Mouse (Mus musculus) frontal cortex, postnatal 36 days (tissue): ENCODE data around the gene Cacnb4.
A peak's percentile ranks its signal among the peaks of the same experiment; 100 is the strongest.

Experiments
- DNase-seq, 2 experiments: peaks; one replicate each; pipeline ENCODE4 v3.0.0; 2022; ENCODE audit warnings: low spot score in 2 of 2

Cacnb4 gene

DNA sequence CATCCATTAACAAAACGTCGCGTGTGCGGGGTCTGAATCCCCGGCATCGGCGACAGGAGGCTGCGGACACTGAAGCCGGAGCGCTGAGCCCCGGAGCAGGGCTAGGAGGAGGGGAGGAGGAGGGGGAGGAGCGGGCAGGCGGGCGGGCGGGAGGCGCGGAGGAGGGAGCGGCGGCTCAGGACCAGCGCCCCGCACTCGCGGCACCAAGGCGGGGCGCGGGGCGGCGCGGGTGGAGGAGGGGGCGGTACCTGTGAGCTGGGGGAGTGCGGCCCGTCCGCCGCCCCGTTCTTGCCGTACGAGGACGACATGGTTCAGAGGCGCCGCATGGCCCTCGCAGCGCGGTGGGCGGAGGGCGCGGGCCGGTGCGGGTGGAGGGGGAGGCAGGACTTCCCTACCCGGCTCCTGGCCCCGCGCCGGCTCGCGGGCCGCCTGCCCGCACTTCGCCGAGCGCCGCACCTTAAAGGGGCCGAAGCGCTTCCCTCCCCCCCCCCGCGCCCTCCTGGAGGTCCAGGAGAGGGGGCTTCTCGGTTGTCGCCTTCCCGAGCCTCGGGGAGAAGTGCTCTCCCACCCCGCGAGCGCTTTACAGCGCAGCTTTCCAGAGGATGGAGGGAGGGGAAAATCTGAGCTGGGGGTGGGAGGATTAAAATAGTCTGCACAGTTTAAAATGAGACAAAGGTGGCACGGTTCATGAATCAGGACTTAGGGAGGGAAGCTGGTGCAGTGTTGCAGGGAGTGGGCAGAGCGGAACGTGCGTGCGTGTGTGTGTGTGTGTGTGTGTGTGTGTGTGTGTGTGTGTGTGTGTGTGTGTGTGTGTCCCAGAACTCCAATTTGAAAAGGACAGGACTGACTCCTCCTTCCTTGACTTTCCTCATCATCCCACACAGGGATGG, at the start of gene Cacnb4:
Cacnb4 (minus strand) TSS at position 809 of the 890 bp plus-strand sequence.
- peak; percentile 47 to 69 for DNase-seq

DNA sequence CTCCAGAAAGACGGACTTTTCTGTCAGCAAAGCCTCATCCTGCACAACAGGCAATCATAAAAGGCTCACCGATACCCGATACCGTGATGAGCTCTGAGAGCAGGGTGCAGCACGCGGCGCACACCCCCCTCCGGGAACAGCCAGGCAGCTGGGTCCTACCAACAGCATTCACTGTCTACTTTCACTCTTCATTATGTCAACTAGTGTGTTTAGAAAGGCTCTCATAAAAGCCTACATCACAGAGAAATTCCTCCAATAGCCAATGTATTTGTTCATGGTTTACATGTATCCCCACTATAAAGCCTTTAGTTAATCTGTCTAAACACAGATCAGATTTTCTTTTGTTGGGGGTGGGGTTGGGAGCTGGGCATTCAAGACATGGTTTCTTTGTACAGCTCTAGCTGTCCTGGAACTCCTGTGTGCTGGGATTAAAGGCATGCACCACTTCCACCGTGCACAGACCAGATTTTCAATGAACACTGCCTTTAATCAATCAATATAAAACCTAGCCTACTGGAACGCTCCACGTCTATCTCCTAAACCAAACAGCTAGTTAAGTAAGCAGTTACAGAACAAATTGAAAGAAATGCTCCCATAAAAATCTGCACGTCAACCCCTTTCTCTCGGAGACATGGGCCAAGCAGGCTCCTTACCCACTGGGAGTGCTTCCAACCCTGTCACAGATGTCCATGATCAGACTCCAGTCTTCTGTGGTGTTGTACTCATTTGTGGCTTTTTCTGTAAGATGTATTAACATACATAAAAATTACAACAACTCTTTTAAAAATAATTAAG, 43.8 kb upstream of the Cacnb4 start:
- DNase-seq = no peak

DNA sequence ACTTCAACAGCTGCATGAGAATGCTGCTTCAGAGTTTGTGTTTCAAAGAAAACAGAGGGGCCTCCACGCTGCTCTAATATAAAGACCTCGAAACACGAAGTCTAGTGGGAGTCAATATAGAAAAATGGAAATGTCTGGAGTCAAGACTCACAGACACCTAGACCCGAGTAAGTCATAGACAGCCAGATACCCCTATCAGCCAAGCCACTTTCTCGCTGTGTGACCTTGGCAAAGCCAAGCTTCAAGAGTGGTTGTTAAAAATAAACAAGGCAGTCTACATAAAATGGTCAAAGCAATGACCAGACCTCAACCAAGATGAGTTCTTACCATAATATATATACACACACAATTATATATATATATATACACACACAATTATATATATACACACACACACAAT, 40.4 kb upstream of the Cacnb4 start:
- no peak for DNase-seq

DNA sequence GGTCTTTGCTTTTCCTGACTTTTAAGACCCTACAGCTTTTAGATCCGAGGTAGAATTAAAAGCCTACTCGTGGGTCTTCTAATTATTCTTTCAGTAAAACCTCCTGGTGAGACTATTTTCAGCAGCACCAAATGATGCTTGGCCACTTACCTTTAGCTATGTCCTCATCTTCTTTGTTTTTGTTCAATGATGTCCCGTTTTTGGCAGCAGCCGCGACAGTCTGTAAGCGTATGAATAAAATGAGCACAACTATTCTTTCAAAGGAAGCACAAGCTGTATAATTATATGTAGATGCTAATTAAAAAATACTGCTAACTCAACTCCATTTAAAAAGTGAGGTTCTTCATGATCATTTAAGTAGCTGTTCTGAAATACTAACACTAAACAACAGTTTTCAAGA, 38.9 kb upstream of the Cacnb4 start:
- DNase-seq = no peak

DNA sequence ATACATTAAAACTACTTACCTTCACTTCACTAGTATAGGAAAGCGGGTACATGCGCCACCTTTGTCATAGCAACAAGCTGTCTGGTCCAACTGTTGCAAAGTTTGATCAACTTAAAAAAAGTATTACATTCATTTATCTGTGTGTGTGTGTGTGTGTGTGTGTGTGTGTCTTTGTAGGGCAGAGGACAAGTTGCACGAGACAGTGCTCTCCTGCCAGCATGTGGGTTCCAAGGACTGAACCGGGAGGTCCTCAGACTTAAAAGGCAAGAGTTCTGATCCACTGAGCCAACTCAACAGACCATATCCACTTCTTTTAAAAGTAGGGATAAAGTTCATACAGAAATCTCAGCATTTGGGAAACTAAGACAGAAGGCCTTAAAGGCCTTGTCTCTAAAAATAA, 37.5 kb upstream of the Cacnb4 start:
- DNase-seq = no peak

DNA sequence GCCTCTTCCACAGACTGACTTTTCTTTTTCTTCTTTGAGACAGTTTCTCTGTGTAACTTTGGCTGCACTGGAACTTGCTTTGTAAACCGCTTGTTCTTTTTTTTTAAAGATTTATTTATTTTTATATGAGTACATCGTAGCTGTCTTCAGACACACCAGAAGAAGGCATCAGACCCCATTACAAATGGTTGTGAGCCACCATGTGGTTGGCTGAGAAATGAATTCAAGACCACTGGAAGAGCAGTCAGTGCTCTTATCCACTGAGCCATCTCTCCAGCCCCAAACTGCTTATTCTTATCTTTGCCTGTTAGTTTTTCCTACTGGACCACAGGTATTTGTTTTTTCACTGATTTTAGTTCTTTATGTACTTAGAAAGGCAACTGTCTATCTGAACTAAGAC, 34.2 kb upstream of the Cacnb4 start:
- DNase-seq = no peak

DNA sequence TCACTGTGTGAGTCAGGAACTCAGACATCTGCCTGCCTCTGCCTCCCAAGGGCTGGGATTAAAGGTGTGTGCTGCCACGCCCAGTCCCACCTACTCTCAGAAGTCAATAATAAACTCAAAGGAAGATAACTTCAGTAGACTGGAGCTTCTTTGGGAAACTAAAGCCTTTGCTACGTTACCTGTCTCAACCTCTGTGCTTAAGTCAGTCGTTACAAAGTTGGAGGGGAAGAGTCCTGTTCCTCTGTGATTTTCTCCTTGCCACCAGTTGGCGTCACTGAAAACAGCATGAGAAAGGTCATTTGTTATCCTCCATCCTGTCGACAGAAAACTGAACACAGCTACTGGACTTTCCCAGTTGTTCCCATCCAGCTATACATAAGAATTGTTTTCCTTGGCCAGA, 32.8 kb upstream of the Cacnb4 start:
- DNase-seq = no peak

DNA sequence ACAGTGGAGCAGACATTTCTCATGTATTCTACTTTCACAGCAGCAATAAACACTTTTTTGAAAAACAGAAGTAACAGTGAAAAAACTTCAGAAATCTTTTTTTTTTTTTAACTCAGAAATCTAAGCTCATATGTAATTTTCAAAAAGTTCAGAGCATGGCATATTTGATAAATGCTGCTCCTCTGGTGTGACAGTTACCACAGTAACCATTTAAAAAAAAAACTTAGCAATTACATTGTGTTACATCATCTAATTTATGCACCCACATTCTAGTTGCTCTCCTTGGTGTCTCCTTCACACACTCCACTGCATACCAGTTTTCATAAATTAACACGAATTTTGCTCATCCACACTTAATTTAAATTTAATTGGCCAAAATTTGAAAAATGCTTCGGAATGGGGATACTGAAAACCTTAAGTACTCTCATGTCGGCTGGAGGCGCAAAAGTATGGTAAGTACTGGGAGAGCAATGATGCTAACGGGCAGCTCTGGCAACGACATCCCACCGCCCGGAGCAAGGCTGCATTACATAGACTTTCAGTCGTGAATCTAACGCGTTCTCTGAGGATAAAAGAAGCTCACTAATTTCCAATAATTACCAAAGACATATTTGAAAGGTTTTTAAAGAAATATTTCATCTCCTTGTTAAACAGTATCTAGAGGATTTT, 24.9 kb upstream of the Cacnb4 start:
- DNase-seq = no peak

DNA sequence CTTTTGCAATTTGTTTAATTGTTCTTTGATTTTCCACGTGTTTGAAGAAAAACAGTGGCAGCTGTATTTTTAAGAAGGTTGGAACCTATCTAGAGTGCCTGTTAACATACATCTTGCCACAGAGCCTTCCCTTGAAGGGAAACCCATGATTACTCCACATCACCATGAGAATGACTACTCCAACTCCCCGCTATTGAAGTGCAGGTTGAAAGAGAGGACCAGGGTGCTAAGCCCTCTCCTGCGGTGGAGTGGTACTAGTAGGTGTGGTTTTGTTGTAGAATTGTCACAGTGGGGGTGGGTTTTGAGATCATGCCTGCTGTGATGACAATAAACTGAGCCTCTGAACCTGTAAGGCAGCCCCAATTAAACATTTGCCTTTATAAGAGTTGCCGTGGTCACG, 23.7 kb upstream of the Cacnb4 start:
- DNase-seq = no peak

DNA sequence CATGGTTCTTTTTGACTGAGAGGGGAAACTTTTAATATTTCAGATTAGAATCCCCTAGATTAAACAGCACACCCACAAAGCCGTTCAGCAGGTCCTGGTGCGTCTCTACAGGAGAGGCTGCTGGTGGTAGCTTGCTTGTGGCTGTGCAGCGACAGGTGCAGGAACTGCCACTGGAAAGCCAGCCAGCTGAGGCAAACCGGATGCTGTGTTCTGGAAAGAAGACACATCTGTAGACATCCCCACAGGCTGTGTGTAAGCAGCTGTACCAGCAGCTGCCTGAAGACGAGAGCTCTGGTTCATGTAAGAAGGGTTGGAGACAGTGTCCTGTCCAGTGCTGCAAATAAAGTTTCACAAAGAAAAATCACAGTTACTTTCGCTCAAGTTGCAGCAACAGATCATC, 18.0 kb upstream of the Cacnb4 start:
- DNase-seq = no peak

DNA sequence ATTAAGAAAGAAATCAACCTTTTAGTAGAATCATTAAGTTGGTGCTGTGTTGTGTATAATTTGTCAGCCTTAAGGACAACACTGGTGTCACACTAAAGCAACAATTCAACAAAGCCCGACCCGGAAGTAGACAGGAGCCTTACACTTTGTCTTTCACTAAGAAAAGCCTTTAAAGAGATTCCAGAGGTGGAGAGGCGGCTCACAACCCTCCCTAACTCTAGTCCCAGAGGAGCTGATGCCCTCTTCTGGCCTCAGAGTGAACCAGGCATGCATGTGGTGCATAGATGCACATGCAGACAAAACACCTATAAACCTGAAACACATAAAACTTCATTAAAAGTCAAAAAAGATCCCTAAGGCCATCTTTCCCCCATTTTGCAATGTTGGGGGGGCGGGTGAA, 15.1 kb upstream of the Cacnb4 start:
- no peak for DNase-seq

DNA sequence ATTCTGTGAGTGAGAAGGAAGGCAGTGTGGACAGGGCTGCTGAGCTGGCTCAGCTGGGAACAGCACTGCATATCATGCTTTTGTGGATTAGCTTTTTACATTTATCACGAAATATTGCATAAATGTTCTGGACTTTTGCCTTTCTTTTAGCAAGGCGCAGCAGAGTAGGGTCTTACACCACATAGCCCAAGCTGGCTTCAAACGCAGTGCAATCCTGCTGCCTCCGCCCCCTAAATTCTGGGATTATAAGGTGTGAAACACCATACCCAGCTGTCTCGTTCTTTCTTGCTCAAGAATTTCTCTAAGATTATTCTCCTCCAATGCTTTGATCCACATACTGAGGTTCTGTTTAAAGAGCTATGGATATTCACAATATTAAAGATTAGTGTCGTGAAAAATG, 10.0 kb upstream of the Cacnb4 start:
- no peak for DNase-seq

DNA sequence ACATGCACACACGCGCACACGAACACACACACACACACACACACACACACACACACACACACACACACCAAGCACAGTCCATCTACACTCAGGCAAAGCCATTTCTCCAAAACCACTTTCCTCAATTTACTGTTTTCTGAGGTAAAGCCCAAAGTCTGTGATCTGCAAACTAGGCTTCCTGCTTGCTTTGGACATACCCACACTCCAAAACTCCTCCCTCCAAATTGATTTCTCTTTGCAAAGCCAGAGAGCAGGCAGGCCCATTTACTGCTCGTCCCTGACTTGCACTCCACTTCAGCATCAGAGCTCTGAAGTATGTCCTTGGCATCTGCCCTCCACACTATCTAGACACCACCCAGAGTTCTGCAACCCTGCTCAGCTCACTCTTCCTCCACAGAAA, 958 bp upstream of the Cacnb4 start:
- no peak for DNase-seq

DNA sequence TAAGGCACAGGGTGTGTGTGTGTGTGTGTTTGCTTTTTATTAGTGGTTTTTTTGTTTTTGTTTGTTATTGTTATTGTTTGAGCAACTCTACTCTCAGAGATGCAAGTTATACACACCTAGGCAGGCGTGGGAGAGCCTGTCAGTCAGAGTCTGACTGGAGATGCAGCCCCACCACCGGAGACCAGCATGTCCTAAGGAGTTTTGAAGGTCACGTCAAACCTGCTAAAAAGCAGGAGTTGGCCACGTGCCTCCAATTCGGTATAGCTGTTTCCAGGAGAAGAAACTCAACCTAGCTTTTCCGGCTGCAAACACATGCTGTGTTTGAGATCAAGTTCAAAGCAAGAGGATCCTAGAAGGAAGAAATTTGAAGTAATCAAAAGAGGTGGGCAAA, 277 bp upstream of the Cacnb4 start:
- peak in 1 of 2 experiments; percentile 37 for DNase-seq

DNA sequence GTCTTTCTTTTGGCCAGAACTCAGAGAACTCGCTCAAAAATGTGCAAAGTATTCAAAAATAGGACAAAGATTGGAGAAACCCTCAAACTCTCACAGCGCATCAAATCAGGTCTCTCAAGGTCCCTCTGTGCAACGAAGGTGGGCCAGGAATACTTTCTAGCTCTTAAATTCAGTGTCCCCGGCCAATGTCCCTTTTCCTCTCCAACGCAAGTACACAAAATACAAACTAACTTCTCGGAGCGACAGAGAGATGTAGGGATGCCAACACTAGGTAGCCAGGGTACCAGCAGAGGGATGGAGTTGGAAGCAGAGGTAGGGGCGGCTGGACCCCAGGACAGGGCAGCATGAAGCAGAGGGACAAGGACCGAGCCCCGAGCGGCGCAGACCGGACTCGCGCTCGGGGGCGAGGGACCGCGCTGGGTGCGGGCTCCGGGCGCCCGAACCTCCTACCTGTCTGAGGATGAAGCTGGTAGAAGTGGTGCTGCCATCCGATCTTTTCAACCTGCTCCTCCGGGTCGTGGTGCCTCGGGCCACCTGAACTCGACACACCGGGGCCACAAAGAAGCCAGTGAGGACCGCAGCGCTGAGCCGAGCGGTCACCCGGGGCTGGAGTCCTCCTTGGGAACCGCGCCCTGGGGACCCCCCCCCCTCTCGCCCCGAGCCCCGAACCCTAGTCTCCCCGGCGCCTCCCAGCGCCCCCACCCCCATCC, 1.2 kb downstream of the Cacnb4 start:
- DNase-seq = no peak

DNA sequence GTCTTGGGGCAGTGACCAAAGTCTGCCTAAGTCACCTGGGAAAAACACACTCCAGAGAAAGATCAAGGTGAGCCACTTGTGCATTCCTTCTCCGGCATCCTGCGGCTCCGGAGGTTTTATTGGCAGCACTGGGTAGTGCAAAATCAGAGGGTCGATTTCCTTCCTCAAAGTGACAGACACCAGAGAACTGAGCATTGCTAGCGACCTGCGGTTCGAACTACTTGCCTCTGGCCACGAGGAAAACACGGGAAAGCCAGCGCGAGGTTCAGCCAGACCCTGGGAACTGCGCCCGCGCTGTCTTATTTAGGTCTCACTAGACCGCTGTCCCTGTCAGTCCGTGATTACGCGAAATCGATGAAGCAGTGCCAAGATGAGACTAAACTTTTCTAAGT, 1.7 kb downstream of the Cacnb4 start:
- DNase-seq = peak; percentile 39 to 43

DNA sequence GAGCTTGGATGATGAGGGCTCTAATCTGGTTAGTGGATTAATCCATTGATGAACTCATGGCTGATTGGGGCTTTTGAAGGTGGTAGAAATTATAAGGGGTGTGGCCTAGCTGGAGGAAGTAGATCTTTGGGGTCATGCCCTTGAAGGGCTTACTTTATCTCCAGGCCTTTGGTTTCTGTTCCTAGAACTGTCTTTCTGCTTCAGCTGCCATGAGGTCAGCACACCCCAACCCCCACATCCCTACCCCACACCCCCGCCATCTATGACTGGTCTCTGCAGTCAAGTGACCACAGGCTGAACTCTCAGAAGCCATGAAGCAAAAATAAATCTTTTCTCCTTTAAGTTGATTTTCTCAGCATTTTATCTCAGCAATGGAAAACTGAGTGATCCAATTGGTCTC, 3.5 kb downstream of the Cacnb4 start:
- no peak for DNase-seq

DNA sequence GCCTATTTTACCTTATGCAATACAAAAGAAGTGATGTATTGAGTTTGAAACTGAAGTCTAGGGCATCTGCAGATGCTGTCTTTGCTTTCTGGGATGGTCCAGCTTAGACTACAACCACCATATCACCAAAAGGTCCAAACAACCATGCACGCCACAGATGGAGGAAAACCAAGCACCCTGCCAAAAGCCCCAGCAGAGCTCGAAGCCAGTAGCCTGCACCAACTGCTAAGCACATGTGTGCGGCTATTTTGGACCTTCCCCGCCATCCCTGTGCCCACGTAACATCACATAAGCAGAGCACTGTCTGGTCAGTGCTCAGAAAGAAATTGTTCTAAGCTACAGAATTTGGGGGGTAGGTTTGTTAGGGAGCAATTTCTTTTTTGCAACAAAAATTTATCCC, 5.9 kb downstream of the Cacnb4 start:
- peak in 1 of 2 experiments; percentile 79 for DNase-seq

DNA sequence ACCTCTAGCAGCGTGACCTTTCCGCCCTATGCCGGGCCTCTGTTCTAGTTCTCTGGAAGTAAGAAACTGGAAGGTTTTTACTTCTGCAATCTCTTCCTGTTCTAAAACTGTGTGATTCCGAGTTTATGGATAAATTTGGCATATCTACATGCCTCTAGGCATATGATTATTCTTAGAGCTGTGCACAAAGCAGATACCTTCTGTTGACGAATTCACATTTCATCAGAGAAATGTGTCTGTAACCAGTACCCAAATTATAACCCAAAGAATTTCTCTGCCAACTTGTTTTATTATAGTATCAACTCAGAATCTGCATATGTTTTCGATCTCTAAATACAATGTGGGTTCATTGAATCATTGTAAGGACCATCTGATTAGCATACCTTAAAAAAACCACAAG, 8.2 kb downstream of the Cacnb4 start:
- no peak for DNase-seq

DNA sequence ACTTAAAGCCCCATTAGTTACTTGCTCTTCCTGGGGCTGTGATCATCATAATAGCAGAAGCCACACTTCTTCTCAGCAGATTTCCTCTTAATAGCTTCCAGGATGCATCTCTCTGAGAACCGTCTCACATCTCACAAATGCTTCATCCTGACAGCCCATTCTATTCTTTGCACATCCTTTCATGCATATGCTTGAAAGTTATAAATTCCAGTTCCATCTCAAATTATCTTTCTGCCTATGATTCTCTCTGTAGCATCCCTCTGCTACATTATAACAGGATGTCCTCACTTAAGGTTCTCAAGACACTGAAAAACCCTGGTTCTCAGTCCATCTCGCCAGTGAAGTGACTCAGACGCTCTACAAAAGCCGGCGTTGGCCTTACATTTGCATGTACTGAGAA, 19.9 kb downstream of the Cacnb4 start:
- no peak for DNase-seq

DNA sequence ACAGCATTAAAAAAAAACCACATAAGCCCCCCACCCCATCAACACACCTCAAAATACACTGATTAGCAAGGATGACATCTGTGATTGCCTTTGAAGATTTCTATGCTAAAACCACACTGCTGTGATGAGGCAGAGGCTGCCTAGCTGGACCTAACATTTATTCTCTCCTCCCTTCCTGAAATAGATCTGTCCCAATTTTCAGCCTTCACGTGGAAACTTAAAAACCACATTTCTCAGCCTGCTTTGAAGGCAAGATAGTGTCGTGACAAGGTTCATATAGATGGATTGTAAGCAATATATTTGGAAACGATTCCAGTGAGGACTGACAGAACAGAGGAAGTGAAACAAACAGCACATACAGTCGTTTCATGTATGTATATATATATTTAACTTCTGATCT, 22.1 kb downstream of the Cacnb4 start:
- no peak for DNase-seq

DNA sequence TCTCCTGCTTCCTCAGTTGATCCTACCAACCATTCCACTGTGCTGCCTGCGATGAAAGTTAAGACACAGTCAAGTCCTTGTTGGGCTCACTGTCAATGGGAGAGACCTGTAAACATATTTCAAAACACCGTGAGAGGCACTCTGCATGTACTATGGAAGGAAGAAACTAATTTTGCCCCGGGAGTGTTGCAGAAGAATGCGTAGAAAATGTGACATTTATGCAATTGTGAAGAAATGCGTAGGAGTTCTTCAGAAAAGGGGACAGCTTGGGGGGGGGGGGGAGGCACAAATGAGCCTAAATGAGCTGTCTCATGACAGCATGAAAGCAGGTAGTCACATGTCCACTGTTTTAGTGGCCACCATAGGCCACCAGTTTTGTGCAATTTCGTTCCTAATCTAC, 25.1 kb downstream of the Cacnb4 start:
- DNase-seq = no peak
